Mouse (Mus musculus): ENCODE measurements around the gene Ngb. TPM values are rescaled to one million over a fixed set of nuclear protein-coding genes. Genes with fewer than 3 reads are reported as not detected.
A peak's percentile ranks its signal among the peaks of the same experiment; 100 is the strongest.

Gene Ngb
- polyA plus RNA-seq, 1 experiment from 2014 or later = 10.4 TPM

GRCm38 (mm10) chr12:87070520-87070919 is 31.8 kb downstream of the Ngb start:
- Histone ChIP-seq H3K27me3 (ENCODE audit: insufficient read depth, low read length) (no peaks in the 10 kb centered on the region), H3K4me3 (ENCODE audit: low read depth, low read length) (no peak overlapping the region), H3K4me1 (ENCODE audit: insufficient read depth) (no peaks in the 10 kb centered on the region), H3K27ac (ENCODE audit: low read depth) (no peak overlapping the region), H3K9ac (no peak overlapping the region), H3K9me3 (ENCODE audit: low read depth, low read length) (no peaks in the 10 kb centered on the region), H3K36me3 (ENCODE audit: insufficient read depth) (no peaks in the 10 kb centered on the region), H3K4me2 (no peak overlapping the region)
- 59% methylated on average over 5 of the region's 5 CpGs for WGBS
- no peak for TF ChIP-seq CTCF (IDR thresholded peaks at IDR 0.05; ENCODE audit: low read depth)
- ATAC-seq (ENCODE audit: insufficient read depth) (no peak), DNase-seq (no peak)

- H3K36me3 ChIP-seq (ENCODE audit: insufficient read depth) = no peaks in the 10 kb centered on the region
- no peaks in the 10 kb centered on the region for H3K9me3 ChIP-seq (ENCODE audit: low read depth, low read length)
- H3K4me3 ChIP-seq (ENCODE audit: low read depth, low read length) = no peak overlapping the region
- H3K27me3 ChIP-seq (ENCODE audit: insufficient read depth, low read length) = no peaks in the 10 kb centered on the region
- no peaks in the 10 kb centered on the region for H3K4me1 ChIP-seq (ENCODE audit: insufficient read depth)
- no peak for ATAC-seq (ENCODE audit: insufficient read depth)
- no peak overlapping the region for H3K27ac ChIP-seq (ENCODE audit: low read depth)
- no peak for TF ChIP-seq CTCF (IDR thresholded peaks at IDR 0.05; ENCODE audit: low read depth)
- H3K4me2 ChIP-seq = no peak overlapping the region
- no peak overlapping the region for H3K9ac ChIP-seq
- WGBS = 68% methylated on average over 5 of the region's 5 CpGs
- peak; percentile 10 for DNase-seq
Observed at GRCm38 (mm10) chr12:87066429-87066828, 35.9 kb downstream of the Ngb start.

- Histone ChIP-seq H3K4me3 (ENCODE audit: low read depth, low read length) (no peak overlapping the region), H3K4me2 (no peak overlapping the region), H3K27me3 (ENCODE audit: insufficient read depth, low read length) (no peaks in the 10 kb centered on the region), H3K36me3 (ENCODE audit: insufficient read depth) (no peaks in the 10 kb centered on the region), H3K27ac (ENCODE audit: low read depth) (no peak overlapping the region), H3K9ac (no peak overlapping the region), H3K4me1 (ENCODE audit: insufficient read depth) (no peaks in the 10 kb centered on the region), H3K9me3 (ENCODE audit: low read depth, low read length) (no peaks in the 10 kb centered on the region)
- no peak for TF ChIP-seq CTCF (IDR thresholded peaks at IDR 0.05; ENCODE audit: low read depth)
- DNase-seq = no peak
- whole genome bisulfite sequencing = 81% methylated on average over 11 of the region's 11 CpGs
- ATAC-seq (ENCODE audit: insufficient read depth) = no peak
Observed at GRCm38 (mm10) chr12:87065446-87065845, 36.9 kb downstream of the Ngb start.

GRCm38 (mm10) chr12:87057066-87057465 is 45.3 kb downstream of the Ngb start:
- ATAC-seq (ENCODE audit: insufficient read depth) (no peak), DNase-seq (no peak)
- H3K36me3 ChIP-seq (ENCODE audit: insufficient read depth) = no peaks in the 10 kb centered on the region
- H3K9me3 ChIP-seq (ENCODE audit: low read depth, low read length) = no peaks in the 10 kb centered on the region
- no peak overlapping the region for H3K9ac ChIP-seq
- 61% methylated on average over 17 of the region's 17 CpGs for WGBS
- no peak overlapping the region for H3K27ac ChIP-seq (ENCODE audit: low read depth)
- TF ChIP-seq CTCF (IDR thresholded peaks at IDR 0.05; ENCODE audit: low read depth) = no peak
- H3K4me3 ChIP-seq (ENCODE audit: low read depth, low read length) = no peak overlapping the region
- H3K27me3 ChIP-seq (ENCODE audit: insufficient read depth, low read length) = no peaks in the 10 kb centered on the region
- H3K4me2 ChIP-seq = no peak overlapping the region
- H3K4me1 ChIP-seq (ENCODE audit: insufficient read depth) = no peaks in the 10 kb centered on the region

GRCm38 (mm10) chr12:87054873-87055272 is 47.5 kb downstream of the Ngb start:
- DNase-seq (no peak), ATAC-seq (ENCODE audit: insufficient read depth) (no peak)
- Histone ChIP-seq H3K27me3 (ENCODE audit: insufficient read depth, low read length) (no peaks in the 10 kb centered on the region), H3K4me1 (ENCODE audit: insufficient read depth) (no peaks in the 10 kb centered on the region), H3K4me2 (no peak overlapping the region), H3K27ac (ENCODE audit: low read depth) (no peak overlapping the region), H3K9ac (no peak overlapping the region), H3K4me3 (ENCODE audit: low read depth, low read length) (no peak overlapping the region), H3K36me3 (ENCODE audit: insufficient read depth) (no peaks in the 10 kb centered on the region), H3K9me3 (ENCODE audit: low read depth, low read length) (no peaks in the 10 kb centered on the region)
- WGBS = 57% methylated on average over 7 of the region's 7 CpGs
- TF ChIP-seq CTCF (IDR thresholded peaks at IDR 0.05; ENCODE audit: low read depth) = no peak

- 19% methylated on average over 16 of the region's 16 CpGs for WGBS
- Histone ChIP-seq H3K4me2 (no peak overlapping the region), H3K4me3 (ENCODE audit: low read depth, low read length) (no peak overlapping the region), H3K27ac (ENCODE audit: low read depth) (no peak overlapping the region), H3K9ac (no peak overlapping the region), H3K9me3 (ENCODE audit: low read depth, low read length) (no peaks in the 10 kb centered on the region), H3K36me3 (ENCODE audit: insufficient read depth) (no peaks in the 10 kb centered on the region), H3K27me3 (ENCODE audit: insufficient read depth, low read length) (no peaks in the 10 kb centered on the region), H3K4me1 (ENCODE audit: insufficient read depth) (no peaks in the 10 kb centered on the region)
- peak; percentile 80 for DNase-seq
- ATAC-seq (ENCODE audit: insufficient read depth) = no peak
- peak; percentile 93 for TF ChIP-seq CTCF (IDR thresholded peaks at IDR 0.05; ENCODE audit: low read depth)
Observed at GRCm38 (mm10) chr12:87052661-87053321, 49.5 kb downstream of the Ngb start.

GRCm38 (mm10) chr12:87047536-87047935 is 54.8 kb downstream of the Ngb start:
- Histone ChIP-seq H3K27ac (ENCODE audit: low read depth) (no peak overlapping the region), H3K36me3 (ENCODE audit: insufficient read depth) (no peaks in the 10 kb centered on the region), H3K9ac (no peak overlapping the region), H3K4me1 (ENCODE audit: insufficient read depth) (no peaks in the 10 kb centered on the region), H3K9me3 (ENCODE audit: low read depth, low read length) (no peaks in the 10 kb centered on the region), H3K4me3 (ENCODE audit: low read depth, low read length) (no peak overlapping the region), H3K4me2 (no peak overlapping the region), H3K27me3 (ENCODE audit: insufficient read depth, low read length) (no peaks in the 10 kb centered on the region)
- ATAC-seq (ENCODE audit: insufficient read depth) (no peak), DNase-seq (no peak)
- no peak for TF ChIP-seq CTCF (IDR thresholded peaks at IDR 0.05; ENCODE audit: low read depth)
- WGBS = 52% methylated on average over 3 of the region's 3 CpGs

Other genes with a start within 250 kb of the Ngb start
- gene Irf2bpl, start 217.7 kb downstream of the Ngb start, polyA plus RNA-seq (2014; fragmentation: Nextera tagmentation; extraction: Ambion mirVana) = 44.6 and 44.8 TPM in 2 replicates
- 22.4 and 24.3 TPM in 2 replicates for gene Cipc, start 155.5 kb downstream of the Ngb start, polyA plus RNA-seq (2014; fragmentation: Nextera tagmentation; extraction: Ambion mirVana)
- gene Zdhhc22, start 112.1 kb downstream of the Ngb start, polyA plus RNA-seq (2014; fragmentation: Nextera tagmentation; extraction: Ambion mirVana) = 0.05 TPM in 1 of 2 replicates, not detected in the other
- gene Tmem63c, start 81.2 kb downstream of the Ngb start, polyA plus RNA-seq (2014; fragmentation: Nextera tagmentation; extraction: Ambion mirVana) = not detected in 2 replicates
- gene Gstz1, start 44.6 kb upstream of the Ngb start, polyA plus RNA-seq (2014; fragmentation: Nextera tagmentation; extraction: Ambion mirVana) = 39.3 and 40.9 TPM in 2 replicates
- gene Pomt2, start 45.4 kb upstream of the Ngb start, polyA plus RNA-seq (2014; fragmentation: Nextera tagmentation; extraction: Ambion mirVana) = 18.0 and 21.6 TPM in 2 replicates
- gene Samd15, start 97.2 kb upstream of the Ngb start, polyA plus RNA-seq (2014; fragmentation: Nextera tagmentation; extraction: Ambion mirVana) = 1.1 and 1.8 TPM in 2 replicates
- gene Tmed8, start 97.9 kb upstream of the Ngb start, polyA plus RNA-seq (2014; fragmentation: Nextera tagmentation; extraction: Ambion mirVana) = 3.5 and 4.0 TPM in 2 replicates
- 0.58 and 0.72 TPM in 2 replicates for gene Noxred1, start 136.2 kb upstream of the Ngb start, polyA plus RNA-seq (2014; fragmentation: Nextera tagmentation; extraction: Ambion mirVana)
- 42.4 and 46.1 TPM in 2 replicates for gene Vipas39, start 163.7 kb upstream of the Ngb start, polyA plus RNA-seq (2014; fragmentation: Nextera tagmentation; extraction: Ambion mirVana)
- 192 and 199 TPM in 2 replicates for gene Ahsa1, start 163.9 kb upstream of the Ngb start, polyA plus RNA-seq (2014; fragmentation: Nextera tagmentation; extraction: Ambion mirVana)
- 0.70 and 1.1 TPM in 2 replicates for gene Ism2, start 197.2 kb upstream of the Ngb start, polyA plus RNA-seq (2014; fragmentation: Nextera tagmentation; extraction: Ambion mirVana)